Mouse (Mus musculus) C2C12 (cell line): ENCODE results near the gene Ift52.

Experiments
- CTCF ChIP-seq: IDR thresholded peaks from one replicate; pipeline ENCODE4 v1.5.1; 2011; ENCODE audit not compliant: control insufficient read depth, insufficient read depth, insufficient read length
- MAX ChIP-seq: IDR thresholded peaks from one replicate; pipeline ENCODE4 v1.6.1; 2011; ENCODE audit warnings: mild to moderate bottlenecking, control low read depth
- USF1 ChIP-seq: IDR thresholded peaks from one replicate; pipeline ENCODE4 v1.6.1; 2011; ENCODE audit warnings: low read depth, mild to moderate bottlenecking, control low read depth, moderate library complexity

GRCm38 (mm10) chr2:162969101-162969500 lies 48.1 kb upstream of the Ift52 start:
- TF ChIP-seq CTCF, result no peak
- no peak for TF ChIP-seq MAX
- TF ChIP-seq USF1, result no peak
